Mouse (Mus musculus) left cerebral cortex, adult 2 months (tissue): ENCODE measurements around the gene Slc6a18. TPM values are rescaled to one million over a fixed set of nuclear protein-coding genes. Genes with fewer than 3 reads are reported as not detected.

Source experiments
- DNase-seq, 2 experiments: peaks; one replicate each; pipeline ENCODE4 v3.0.0; 2021 to 2022; ENCODE audit warnings: low spot score in 2 of 2, mixed read lengths in 1 of 2; ENCODE audit errors: extremely low spot score in 1 of 2
- H3K27ac ChIP-seq: fragments of 200-600 bp; 2 replicates; pipeline ENCODE4 v1.8.1; 2022
- H3K4me3 ChIP-seq: fragments of 200-600 bp; 2 replicates; pipeline ENCODE4 v1.8.1; 2022
- CTCF ChIP-seq: fragments of 200-600 bp; IDR thresholded peaks from 2 replicates; pipeline ENCODE4 v1.8.1; 2022; ENCODE audit warnings: antibody characterized with exemption, mild to moderate bottlenecking, moderate library complexity
- intact Hi-C: fragments of 180-260 bp; cut with DNase I; formaldehyde crosslinking; loops from one replicate; pipeline ENCODE4 v1.15.1; 2025
- total RNA-seq, 2 experiments: library from RNA; stranded (reverse); gene quantifications; 2 replicates each; pipeline ENCODE4 v1.2.3; 2021

The Slc6a18 gene
- total RNA-seq, 2 experiments from 2014 or later = not detected

GRCm38 (mm10) chr13:73628586-73629113 is 49.2 kb downstream of the Slc6a18 start:
- intact Hi-C loops = loop anchor here (5.0 kb wide), 1 partner anchor 201 kb away; no protein-coding TSS in a partner anchor
- no peak for DNase-seq
- no peak for TF ChIP-seq CTCF

GRCm38 (mm10) chr13:73626745-73627549 is 50.9 kb downstream of the Slc6a18 start, which contains the start of gene Tert:
Tert (plus strand) TSS chr13:73626911.
- no peak within 1 kb of the TSS for H3K27ac ChIP-seq
- H3K4me3 ChIP-seq = peak within 1 kb of the TSS; percentile 58
- intact Hi-C loops = loop anchor here (2.0 to 5.0 kb wide), 2 partner anchors 114 to 200 kb away; no protein-coding TSS in a partner anchor
- DNase-seq = peak in 1 of 2 experiments; percentile 40
- TF ChIP-seq CTCF = peak; percentile 52

More at GRCm38 (mm10) chr13:73628586-73629113, 49.2 kb downstream of the Slc6a18 start:
- Histone ChIP-seq H3K4me3 (no peak overlapping the region), H3K27ac (no peak overlapping the region)

DNA sequence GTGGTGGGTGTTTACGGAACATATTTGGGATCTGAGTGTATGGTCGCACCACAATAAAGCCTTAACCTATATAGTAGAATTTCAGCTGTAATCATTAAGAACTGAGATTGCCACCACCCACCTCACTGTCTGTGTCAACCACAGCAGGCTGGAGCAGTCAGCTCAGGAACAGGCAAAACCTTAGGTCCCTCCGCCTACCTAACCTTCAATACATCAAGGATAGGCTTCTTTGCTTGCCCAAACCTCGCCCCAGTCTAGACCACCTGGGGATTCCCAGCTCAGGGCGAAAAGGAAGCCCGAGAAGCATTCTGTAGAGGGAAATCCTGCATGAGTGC is 51.4 kb downstream of the Slc6a18 start:
- H3K27ac ChIP-seq = no peak overlapping the region
- intact Hi-C loops = loop anchor here (2.0 to 5.0 kb wide), 2 partner anchors 114 to 199 kb away; no protein-coding TSS in a partner anchor
- H3K4me3 ChIP-seq = peak overlapping the region; percentile 58
- no peak for TF ChIP-seq CTCF
- peak in 1 of 2 experiments; percentile 42 for DNase-seq

GRCm38 (mm10) chr13:73620637-73621036 is 57.2 kb downstream of the Slc6a18 start:
- no peak for DNase-seq
- Histone ChIP-seq H3K4me3 (no peak overlapping the region), H3K27ac (no peak overlapping the region)
- peak; percentile 41 for TF ChIP-seq CTCF
- intact Hi-C loops = no loop called here

DNA sequence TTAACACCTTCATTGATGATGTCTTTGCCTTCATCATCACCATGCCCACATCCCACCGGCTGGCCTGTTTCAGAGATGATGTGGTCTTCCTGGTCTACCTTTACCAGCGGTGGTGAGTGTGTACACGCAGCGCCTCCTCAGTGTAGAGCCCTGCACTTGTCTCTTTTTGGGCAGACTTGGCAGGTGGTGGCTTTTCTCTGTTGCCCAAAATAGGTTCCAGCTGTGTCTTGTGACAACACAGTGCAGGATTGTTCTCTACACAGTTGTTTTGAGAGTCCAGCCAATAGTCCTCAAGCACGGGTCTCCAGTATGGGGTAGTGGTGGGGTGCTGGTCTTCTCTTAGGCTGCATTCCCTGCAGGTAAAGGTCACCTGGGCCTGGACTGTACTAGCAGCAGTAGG is 59.4 kb downstream of the Slc6a18 start:
- no peak for DNase-seq
- H3K4me3 ChIP-seq = no peak overlapping the region
- intact Hi-C loops = no loop called here
- no peak for TF ChIP-seq CTCF
- H3K27ac ChIP-seq = no peak overlapping the region

Other genes starting within 250 kb of the Slc6a18 start
- gene Lpcat1, start 210.8 kb downstream of the Slc6a18 start, total RNA-seq = 10 to 100 TPM; 40.8 to 47.2 TPM
- gene Slc6a3, start 141.3 kb downstream of the Slc6a18 start, total RNA-seq = under 1 TPM in 1 of 2 experiments, not detected in 1; 0.12 TPM
- 100 to 1,000 TPM; 115 to 123 TPM for gene Clptm1l, start 74.0 kb downstream of the Slc6a18 start, total RNA-seq
- 1 to 10 TPM; 4.1 to 4.4 TPM for gene Tert, start 51.1 kb downstream of the Slc6a18 start, total RNA-seq
- gene Slc6a19, start 26.8 kb upstream of the Slc6a18 start, total RNA-seq = under 1 TPM in 1 of 2 experiments, not detected in 1; 0.16 TPM
- 1 to 10 TPM; 2.4 to 4.8 TPM for gene Slc12a7, start 55.1 kb upstream of the Slc6a18 start, total RNA-seq
- 1 to 10 TPM; 3.3 TPM for gene Nkd2, start 169.6 kb upstream of the Slc6a18 start, total RNA-seq